Mouse (Mus musculus) heart, postnatal 0 days (tissue): Measurements from ENCODE around the gene Bglap3.

Source experiments
- CTCF ChIP-seq: IDR thresholded peaks from 2 replicates; pipeline ENCODE4 v1.5.1; 2016; ENCODE audit warnings: antibody characterized with exemption, control low read depth, low read depth
- EP300 ChIP-seq: IDR thresholded peaks from 2 replicates; pipeline ENCODE4 v1.6.1; 2016; ENCODE audit warnings: antibody characterized with exemption, low read depth

DNA sequence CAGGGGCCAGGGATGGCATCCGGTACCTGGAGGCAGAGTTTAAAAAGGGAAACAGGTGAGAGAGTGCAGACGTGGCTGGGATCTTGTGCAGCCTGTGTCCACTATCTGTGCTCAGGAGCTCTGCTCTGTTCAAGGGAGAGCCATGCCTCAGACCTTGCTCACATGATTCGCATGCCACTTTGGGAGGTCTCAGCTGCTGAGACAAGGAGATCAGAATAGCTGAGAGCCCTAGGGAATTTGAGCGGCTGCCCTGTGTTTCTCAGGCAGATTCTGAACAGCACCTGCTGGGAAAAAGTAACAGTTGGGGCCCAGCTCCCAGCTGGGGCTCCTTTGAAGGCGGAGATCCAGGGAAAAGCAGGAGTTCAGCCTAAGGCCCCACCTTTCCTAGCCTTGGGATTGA lies 13.0 kb downstream of the Bglap3 start:
- no peak for TF ChIP-seq EP300
- TF ChIP-seq CTCF: no peak
